ENCODE assay signal across 8 mouse cellular contexts in genomic region chr11:102375196-102376173, GRCm38 (mm10). TPM values are rescaled to one million over a fixed set of nuclear protein-coding genes. Genes with fewer than 3 reads are reported as not detected.
DNase-seq lines count a peak whose midpoint lies in the region; ATAC-seq and TF ChIP-seq lines count a peak whose summit lies in the region.

No protein-coding gene starts in this region.

- H3K4me3 ChIP-seq in forebrain, embryonic 15.5 days, result no peak overlapping the region
- no peak overlapping the region for H3K4me3 ChIP-seq in hindbrain, embryonic 11.5 days (ENCODE audit: low read depth, low read length)
- peak overlapping the region; percentile 5; the same call in 1 of the 2 replicates for H3K4me3 ChIP-seq in limb, embryonic 15.5 days
- H3K4me3 ChIP-seq in midbrain, postnatal 0 days (ENCODE audit: low read depth, low read length), result no peak overlapping the region

- H3K9ac ChIP-seq in forebrain, embryonic 15.5 days (replicated peaks), result no peak overlapping the region
- H3K9ac ChIP-seq in hindbrain, embryonic 11.5 days (ENCODE audit: low read depth, low read length), result peak overlapping the region; percentile 46
- no peak overlapping the region for H3K9ac ChIP-seq in limb, embryonic 15.5 days
- H3K9ac ChIP-seq in midbrain, postnatal 0 days (replicated peaks; ENCODE audit: low read length, poor library complexity, severe bottlenecking), result no peak overlapping the region

- WGBS in forebrain, embryonic 15.5 days, result 7% methylated on average over 23 of the region's 23 CpGs
- 6% methylated on average over 23 of the region's 23 CpGs for WGBS in hindbrain, embryonic 11.5 days
- WGBS in limb, embryonic 15.5 days, result 7% methylated on average over 23 of the region's 23 CpGs
- WGBS in midbrain, postnatal 0 days, result 11% methylated on average over 23 of the region's 23 CpGs

- no peak for TF ChIP-seq CTCF in midbrain, postnatal 0 days (IDR thresholded peaks at IDR 0.05)

- H3K9me3 ChIP-seq in forebrain, embryonic 15.5 days, result no peaks in the 10 kb centered on the region
- no peaks in the 10 kb centered on the region for H3K9me3 ChIP-seq in hindbrain, embryonic 11.5 days (ENCODE audit: control insufficient read depth, low read length)
- no peaks in the 10 kb centered on the region for H3K9me3 ChIP-seq in limb, embryonic 15.5 days
- H3K9me3 ChIP-seq in midbrain, postnatal 0 days (ENCODE audit: low read length), result no peaks in the 10 kb centered on the region

- DNase-seq in MEL-GATA-1-ER (ENCODE audit: extremely low read depth, low read depth), result peak; percentile 73
- DNase-seq in cerebellum, adult 11 months, result peak; percentile 71
- DNase-seq in hindbrain, embryonic 11.5 days (ENCODE audit: low spot score), result peak; percentile 58
- DNase-seq in midbrain, postnatal 0 days (ENCODE audit: low spot score), result no peak
- DNase-seq in thymus, postnatal 0 days (ENCODE audit: low spot score), result no peak
- no peak for DNase-seq in layer of hippocampus, postnatal 25 days (ENCODE audit: extremely low spot score in 1 of 2, low spot score in 1 of 2)

- no peaks in the 10 kb centered on the region for H3K36me3 ChIP-seq in forebrain, embryonic 15.5 days
- H3K36me3 ChIP-seq in hindbrain, embryonic 11.5 days (ENCODE audit: control insufficient read depth, insufficient read depth, low read length), result no peaks in the 10 kb centered on the region
- no peaks in the 10 kb centered on the region for H3K36me3 ChIP-seq in limb, embryonic 15.5 days
- H3K36me3 ChIP-seq in midbrain, postnatal 0 days (ENCODE audit: insufficient read depth, low read length), result no peaks in the 10 kb centered on the region

- H3K27ac ChIP-seq in forebrain, embryonic 15.5 days (replicated peaks), result no peak overlapping the region
- peak overlapping the region; percentile 7; the same call in 1 of the 2 replicates for H3K27ac ChIP-seq in hindbrain, embryonic 11.5 days (ENCODE audit: low read depth, low read length)
- H3K27ac ChIP-seq in limb, embryonic 15.5 days, result no peak overlapping the region
- no peak overlapping the region for H3K27ac ChIP-seq in midbrain, postnatal 0 days (ENCODE audit: low read depth, low read length)

- H3K4me1 ChIP-seq in forebrain, embryonic 15.5 days, result peaks cover 17% of the 10 kb centered on the region
- peaks cover 10% of the 10 kb centered on the region; the same call in 1 of the 2 replicates for H3K4me1 ChIP-seq in hindbrain, embryonic 11.5 days (replicated peaks; ENCODE audit: control insufficient read depth, insufficient read depth, low read length)
- peaks cover 12% of the 10 kb centered on the region for H3K4me1 ChIP-seq in limb, embryonic 15.5 days
- no peaks in the 10 kb centered on the region; the same call in 1 of the 2 replicates for H3K4me1 ChIP-seq in midbrain, postnatal 0 days (ENCODE audit: insufficient read depth, low read length)

- no peaks in the 10 kb centered on the region for H3K27me3 ChIP-seq in forebrain, embryonic 15.5 days
- no peaks in the 10 kb centered on the region for H3K27me3 ChIP-seq in hindbrain, embryonic 11.5 days (ENCODE audit: control insufficient read depth, insufficient read depth, low read length)
- peaks cover 9% of the 10 kb centered on the region; the same call in 1 of the 2 replicates for H3K27me3 ChIP-seq in limb, embryonic 15.5 days
- H3K27me3 ChIP-seq in midbrain, postnatal 0 days (ENCODE audit: insufficient read depth, low read length), result no peaks in the 10 kb centered on the region

- H3K4me2 ChIP-seq in forebrain, embryonic 15.5 days (replicated peaks), result peak overlapping the region; percentile 35
- H3K4me2 ChIP-seq in hindbrain, embryonic 11.5 days (replicated peaks; ENCODE audit: low read depth, low read length), result peak overlapping the region; percentile 31
- H3K4me2 ChIP-seq in limb, embryonic 15.5 days, result peak overlapping the region; percentile 27
- peak overlapping the region; percentile 23 for H3K4me2 ChIP-seq in midbrain, postnatal 0 days (ENCODE audit: low read depth, low read length, poor library complexity, severe bottlenecking)

- ATAC-seq in forebrain, embryonic 15.5 days (replicated peaks), result no peak
- ATAC-seq in hindbrain, embryonic 11.5 days (ENCODE audit: low FRiP score), result peak; percentile 54; the same call in 1 of the 2 replicates
- ATAC-seq in limb, embryonic 15.5 days (ENCODE audit: insufficient number of reproducible peaks, low FRiP score, low TSS enrichment, low read depth), result peak; percentile 70; the same call in 1 of the 2 replicates
- ATAC-seq in midbrain, postnatal 0 days (ENCODE audit: low FRiP score), result no peak

RNA-seq across cellular contexts. Expression of gene Slc4a1, which starts 9.5 kb away (rescaled TPM):
- polyA plus RNA-seq in forebrain, embryonic 15.5 days (2015; fragmentation: Nextera tagmentation; extraction: Ambion mirVana), result 1.9 and 2.6 TPM in 2 replicates
- 25.8 and 28.1 TPM in 2 replicates for polyA plus RNA-seq in hindbrain, embryonic 11.5 days (2014; fragmentation: Nextera tagmentation; extraction: Ambion mirVana)
- polyA plus RNA-seq in limb, embryonic 15.5 days (2015; fragmentation: Nextera tagmentation; extraction: Ambion mirVana), result 5.9 and 10.4 TPM in 2 replicates
- 0.33 and 1.1 TPM in 2 replicates for total RNA-seq in midbrain, postnatal 0 days (2014; rRNA removed)
- 0.27 and 0.42 TPM in 2 replicates for polyA plus RNA-seq in midbrain, postnatal 0 days (2015; fragmentation: Nextera tagmentation; extraction: Ambion mirVana)
- 0.48 and 0.53 TPM in 2 replicates for polyA plus RNA-seq in thymus, postnatal 0 days (2015; fragmentation: Nextera tagmentation; extraction: Ambion mirVana)
- under 1 TPM; 0.31 to 0.81 TPM for total RNA-seq in layer of hippocampus, postnatal 25 days (2021)

RNA-seq across cellular contexts. Expression of gene Rundc3a, which starts 17.7 kb away (rescaled TPM):
- 149 and 150 TPM in 2 replicates for polyA plus RNA-seq in forebrain, embryonic 15.5 days (2015; fragmentation: Nextera tagmentation; extraction: Ambion mirVana)
- 43.3 and 47.8 TPM in 2 replicates for polyA plus RNA-seq in hindbrain, embryonic 11.5 days (2014; fragmentation: Nextera tagmentation; extraction: Ambion mirVana)
- polyA plus RNA-seq in limb, embryonic 15.5 days (2015; fragmentation: Nextera tagmentation; extraction: Ambion mirVana), result 1.2 and 1.6 TPM in 2 replicates
- 379 and 397 TPM in 2 replicates for total RNA-seq in midbrain, postnatal 0 days (2014; rRNA removed)
- polyA plus RNA-seq in midbrain, postnatal 0 days (2015; fragmentation: Nextera tagmentation; extraction: Ambion mirVana), result 127 and 133 TPM in 2 replicates
- 1.1 and 1.4 TPM in 2 replicates for polyA plus RNA-seq in thymus, postnatal 0 days (2015; fragmentation: Nextera tagmentation; extraction: Ambion mirVana)
- 100 to 1,000 TPM; 442 to 490 TPM for total RNA-seq in layer of hippocampus, postnatal 25 days (2021)

RNA-seq across cellular contexts. Expression of gene Slc25a39, which starts 32.3 kb away (rescaled TPM):
- 144 TPM in 2 replicates for polyA plus RNA-seq in forebrain, embryonic 15.5 days (2015; fragmentation: Nextera tagmentation; extraction: Ambion mirVana)
- 152 and 166 TPM in 2 replicates for polyA plus RNA-seq in hindbrain, embryonic 11.5 days (2014; fragmentation: Nextera tagmentation; extraction: Ambion mirVana)
- polyA plus RNA-seq in limb, embryonic 15.5 days (2015; fragmentation: Nextera tagmentation; extraction: Ambion mirVana), result 184 and 195 TPM in 2 replicates
- total RNA-seq in midbrain, postnatal 0 days (2014; rRNA removed), result 139 and 176 TPM in 2 replicates
- 132 and 148 TPM in 2 replicates for polyA plus RNA-seq in midbrain, postnatal 0 days (2015; fragmentation: Nextera tagmentation; extraction: Ambion mirVana)
- polyA plus RNA-seq in thymus, postnatal 0 days (2015; fragmentation: Nextera tagmentation; extraction: Ambion mirVana), result 97.8 and 107 TPM in 2 replicates
- total RNA-seq in layer of hippocampus, postnatal 25 days (2021), result 10 to 100 TPM; 63.7 to 65.3 TPM

RNA-seq across cellular contexts. Expression of gene Grn, which starts 54.6 kb away (rescaled TPM):
- polyA plus RNA-seq in forebrain, embryonic 15.5 days (2015; fragmentation: Nextera tagmentation; extraction: Ambion mirVana), result 61.8 and 62.0 TPM in 2 replicates
- polyA plus RNA-seq in hindbrain, embryonic 11.5 days (2014; fragmentation: Nextera tagmentation; extraction: Ambion mirVana), result 43.3 and 47.2 TPM in 2 replicates
- polyA plus RNA-seq in limb, embryonic 15.5 days (2015; fragmentation: Nextera tagmentation; extraction: Ambion mirVana), result 192 and 215 TPM in 2 replicates
- total RNA-seq in midbrain, postnatal 0 days (2014; rRNA removed), result 74.2 and 78.0 TPM in 2 replicates
- 90.4 and 91.7 TPM in 2 replicates for polyA plus RNA-seq in midbrain, postnatal 0 days (2015; fragmentation: Nextera tagmentation; extraction: Ambion mirVana)
- 86.4 and 90.6 TPM in 2 replicates for polyA plus RNA-seq in thymus, postnatal 0 days (2015; fragmentation: Nextera tagmentation; extraction: Ambion mirVana)
- total RNA-seq in layer of hippocampus, postnatal 25 days (2021), result 10 to 100 TPM; 69.9 to 74.0 TPM

RNA-seq across cellular contexts. Expression of gene Ubtf, which starts 55.9 kb away (rescaled TPM):
- 105 and 107 TPM in 2 replicates for polyA plus RNA-seq in forebrain, embryonic 15.5 days (2015; fragmentation: Nextera tagmentation; extraction: Ambion mirVana)
- 82.1 and 83.4 TPM in 2 replicates for polyA plus RNA-seq in hindbrain, embryonic 11.5 days (2014; fragmentation: Nextera tagmentation; extraction: Ambion mirVana)
- 76.0 and 85.7 TPM in 2 replicates for polyA plus RNA-seq in limb, embryonic 15.5 days (2015; fragmentation: Nextera tagmentation; extraction: Ambion mirVana)
- 64.3 and 71.4 TPM in 2 replicates for total RNA-seq in midbrain, postnatal 0 days (2014; rRNA removed)
- polyA plus RNA-seq in midbrain, postnatal 0 days (2015; fragmentation: Nextera tagmentation; extraction: Ambion mirVana), result 56.3 and 64.3 TPM in 2 replicates
- polyA plus RNA-seq in thymus, postnatal 0 days (2015; fragmentation: Nextera tagmentation; extraction: Ambion mirVana), result 95.2 and 96.8 TPM in 2 replicates
- total RNA-seq in layer of hippocampus, postnatal 25 days (2021), result 100 to 1,000 TPM; 123 to 134 TPM

Comparison
In these comparisons a context has a peak if more than half of its experiments do, and no peak if none do; other contexts are left out.
1. DNase-seq: peak in MEL-GATA-1-ER (single experiment), cerebellum, adult 11 months (single experiment) and hindbrain, embryonic 11.5 days (single experiment); none in midbrain, postnatal 0 days (single experiment), thymus, postnatal 0 days (single experiment) and layer of hippocampus, postnatal 25 days (0 of 2).
2. ATAC-seq: peak in hindbrain, embryonic 11.5 days (single experiment) and limb, embryonic 15.5 days (single experiment); none in forebrain, embryonic 15.5 days (single experiment) and midbrain, postnatal 0 days (single experiment).
3. RNA of gene Rundc3a, which starts 17.7 kb away (polyA plus RNA-seq): 149 to 150 TPM in forebrain, embryonic 15.5 days, 127 to 133 TPM in midbrain, postnatal 0 days and 43.3 to 47.8 TPM in hindbrain, embryonic 11.5 days; 1.2 to 1.6 TPM in limb, embryonic 15.5 days and 1.1 to 1.4 TPM in thymus, postnatal 0 days; every median in the first group is over 10 times any median in the second.
4. Peak in every context shown above with its lines, with median percentiles within 50 percentile points of each other: H3K4me2 ChIP-seq.